Mouse (Mus musculus): ENCODE measurements around the gene Alk.

The Alk gene

DNA sequence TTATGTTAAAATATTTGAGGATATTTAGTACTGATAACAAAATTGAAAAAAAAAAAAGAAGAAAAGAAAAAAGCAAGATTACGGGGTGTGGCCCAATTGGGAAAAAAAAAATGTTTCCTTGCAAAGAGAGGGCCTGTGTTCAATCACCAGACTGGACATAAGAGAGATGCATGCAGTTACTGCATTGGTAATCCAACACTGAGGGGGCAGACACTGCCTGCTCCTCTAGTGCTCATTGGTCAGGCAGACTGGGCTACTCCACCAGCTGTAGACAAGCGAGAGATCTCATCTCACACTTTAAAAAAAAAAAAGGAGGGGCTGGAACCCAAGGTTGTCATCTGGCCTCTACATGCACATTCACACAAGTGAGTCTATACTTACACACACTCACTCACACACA lies 199.6 kb downstream of the Alk start:
- in situ Hi-C loops (cut with MboI, MseI), result no loop called here

DNA sequence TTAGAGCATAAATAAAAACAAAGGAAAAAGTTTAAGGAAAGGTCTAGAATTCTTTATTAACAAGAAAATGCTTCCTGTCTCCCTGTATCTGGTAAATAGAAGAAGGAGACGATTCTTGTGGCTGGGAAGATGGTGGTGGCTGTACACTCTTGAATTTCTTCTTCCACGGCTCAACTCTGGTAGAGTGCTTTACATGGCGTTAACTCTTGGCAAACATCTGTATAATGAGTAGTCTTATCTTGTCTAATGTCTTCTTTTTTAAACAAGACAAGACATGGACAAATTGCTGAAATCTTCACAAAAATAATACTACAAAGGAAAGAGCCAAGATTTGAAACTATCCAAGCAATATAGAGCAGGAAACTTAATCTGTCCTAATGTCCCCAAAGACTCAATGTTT lies 202.6 kb downstream of the Alk start:
- in situ Hi-C loops (cut with MboI, MseI), result no loop called here

DNA sequence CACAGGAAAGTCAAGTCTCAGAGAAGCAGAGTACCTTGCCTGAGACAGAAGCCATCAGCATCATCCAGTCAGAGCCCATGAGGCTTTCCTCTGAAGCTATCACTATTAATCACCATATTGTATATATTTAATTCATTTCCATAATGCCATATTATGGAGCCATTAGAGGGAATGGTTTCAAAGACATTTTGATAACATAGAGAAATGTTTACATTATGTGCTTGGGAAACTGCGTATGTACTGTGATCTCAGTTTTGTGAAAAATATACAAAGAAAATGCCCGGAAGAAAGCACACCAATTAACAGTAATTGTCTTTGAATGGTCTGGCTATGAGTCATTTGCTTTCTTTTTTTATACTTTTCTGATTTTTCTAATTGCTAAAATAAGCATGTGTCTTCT lies 203.1 kb downstream of the Alk start:
- in situ Hi-C loops (cut with MboI, MseI), result no loop called here

DNA sequence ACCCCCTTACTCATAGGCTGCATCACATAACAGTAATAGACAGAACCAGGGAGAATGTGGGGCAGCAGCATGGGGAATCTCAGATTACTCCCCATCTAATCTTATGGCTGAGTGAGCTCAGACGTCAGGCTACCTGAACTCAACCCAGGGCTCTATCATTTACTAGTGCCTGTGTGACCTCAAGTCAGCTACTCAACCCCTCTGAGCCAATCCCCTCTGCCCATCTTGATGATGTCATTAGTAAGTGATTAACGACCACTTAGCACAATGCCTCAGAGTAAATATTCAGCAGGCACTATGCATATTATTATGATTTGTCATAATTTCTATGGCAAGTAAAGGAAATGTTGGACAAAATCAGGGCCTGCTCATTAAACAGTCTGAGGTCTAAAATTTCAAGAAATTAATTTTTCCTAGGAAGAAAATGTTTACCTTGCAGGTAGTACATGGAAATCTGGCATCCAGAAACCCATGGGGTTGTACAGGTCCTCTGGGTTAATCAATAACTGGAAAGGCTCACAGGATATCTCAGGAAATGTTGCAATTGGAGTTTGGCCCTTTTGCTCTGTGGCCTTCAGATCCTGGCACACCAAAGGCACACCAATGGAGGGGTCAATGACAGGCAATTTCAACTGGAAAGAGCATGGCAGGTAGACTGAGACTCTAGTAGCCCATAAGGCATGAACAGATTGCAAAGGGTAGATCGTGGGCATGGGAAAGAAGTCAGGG lies 204.9 kb downstream of the Alk start:
- in situ Hi-C loops (cut with MboI, MseI), result no loop called here

DNA sequence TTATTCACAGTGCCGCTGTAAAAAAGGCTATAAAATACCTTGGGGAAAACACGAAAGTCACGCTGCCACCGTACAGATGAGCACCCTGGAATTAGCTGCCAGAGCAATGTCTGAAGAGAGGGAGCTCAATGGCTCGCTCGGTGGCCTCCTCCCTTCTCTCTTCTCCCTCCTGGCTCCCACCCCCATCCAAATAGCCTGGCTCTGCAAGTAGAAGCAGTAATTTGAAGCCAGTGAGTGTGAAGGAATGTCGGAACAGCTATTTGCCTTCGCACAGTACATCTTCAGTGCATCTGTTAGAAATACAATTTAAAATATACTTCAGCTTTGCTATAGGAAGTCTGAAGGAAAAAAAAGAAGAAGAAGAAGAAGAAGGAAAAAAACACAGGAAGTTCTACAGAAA lies 208.5 kb downstream of the Alk start:
- in situ Hi-C loops (cut with MboI, MseI), result no loop called here

DNA sequence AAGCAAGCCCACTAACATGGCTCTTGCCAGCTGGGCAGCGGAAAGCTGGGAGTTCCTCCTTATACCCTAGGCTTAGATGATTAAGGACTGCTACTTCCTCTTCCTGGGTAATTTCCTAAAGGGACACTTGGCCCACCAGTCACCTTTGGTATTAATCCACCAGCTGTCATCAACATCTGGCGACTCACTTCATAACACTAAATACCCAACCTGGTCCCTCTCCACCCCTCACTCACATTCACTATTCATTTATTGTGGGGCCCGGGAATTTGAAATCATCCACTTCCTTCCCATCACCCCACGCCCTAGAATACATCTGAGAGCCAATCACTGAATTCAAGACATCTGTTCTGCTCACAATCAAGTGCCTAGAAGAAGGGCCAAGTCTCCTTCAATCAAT lies 235.4 kb downstream of the Alk start:
- in situ Hi-C loops (cut with MboI, MseI), result no loop called here

DNA sequence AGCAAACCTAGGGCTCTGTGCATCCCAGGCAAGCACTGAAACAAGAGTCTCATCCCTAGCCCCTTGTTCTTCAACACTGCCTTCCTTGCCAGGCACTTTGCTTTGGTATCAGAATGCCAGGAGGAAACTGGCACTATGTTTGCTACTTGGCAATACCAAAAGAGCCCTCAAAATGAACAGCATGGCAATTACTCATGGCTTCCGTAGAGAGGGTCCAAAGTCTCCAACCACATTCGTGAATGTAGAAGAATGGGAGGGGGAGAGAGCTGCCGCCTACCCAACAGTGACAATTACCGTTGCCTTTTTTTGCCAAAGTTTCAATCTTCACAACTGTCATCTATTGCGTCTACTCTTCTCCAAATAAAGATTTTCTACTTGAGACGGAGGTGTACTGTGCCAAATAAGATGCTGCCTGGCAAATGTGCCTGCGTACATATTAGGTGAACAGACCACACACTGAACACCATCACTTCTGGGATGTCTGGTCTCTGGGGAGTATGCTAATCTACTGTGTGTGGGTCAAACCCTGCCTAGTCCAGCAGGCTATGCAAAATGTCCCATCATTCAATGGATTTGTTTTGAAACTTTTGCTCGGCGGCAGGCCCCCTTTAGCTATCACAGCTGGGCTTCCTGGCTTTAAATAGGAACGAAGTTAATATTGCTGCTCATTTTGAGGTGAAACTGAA lies 241.5 kb downstream of the Alk start:
- in situ Hi-C loops (cut with MboI, MseI), result no loop called here

DNA sequence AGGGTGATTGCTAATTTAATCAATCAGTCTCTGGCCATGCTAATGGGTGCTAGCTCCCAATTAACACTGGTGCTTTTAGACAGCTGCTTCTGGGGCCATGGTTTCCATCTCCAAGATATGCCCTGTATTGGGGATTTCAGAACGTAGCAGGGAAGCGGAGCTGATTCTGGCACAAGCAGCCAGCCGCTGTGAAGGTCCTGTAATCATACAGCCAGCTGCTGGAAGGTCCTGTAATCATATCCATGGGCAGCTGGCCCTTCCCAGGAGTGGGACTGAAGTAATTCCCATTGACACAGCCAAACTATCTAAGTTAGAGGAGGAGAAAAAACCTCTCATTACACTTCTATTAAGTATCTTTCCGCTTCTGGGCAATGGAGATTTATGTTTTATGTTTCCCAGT lies 242.5 kb downstream of the Alk start:
- in situ Hi-C loops (cut with MboI, MseI), result no loop called here

DNA sequence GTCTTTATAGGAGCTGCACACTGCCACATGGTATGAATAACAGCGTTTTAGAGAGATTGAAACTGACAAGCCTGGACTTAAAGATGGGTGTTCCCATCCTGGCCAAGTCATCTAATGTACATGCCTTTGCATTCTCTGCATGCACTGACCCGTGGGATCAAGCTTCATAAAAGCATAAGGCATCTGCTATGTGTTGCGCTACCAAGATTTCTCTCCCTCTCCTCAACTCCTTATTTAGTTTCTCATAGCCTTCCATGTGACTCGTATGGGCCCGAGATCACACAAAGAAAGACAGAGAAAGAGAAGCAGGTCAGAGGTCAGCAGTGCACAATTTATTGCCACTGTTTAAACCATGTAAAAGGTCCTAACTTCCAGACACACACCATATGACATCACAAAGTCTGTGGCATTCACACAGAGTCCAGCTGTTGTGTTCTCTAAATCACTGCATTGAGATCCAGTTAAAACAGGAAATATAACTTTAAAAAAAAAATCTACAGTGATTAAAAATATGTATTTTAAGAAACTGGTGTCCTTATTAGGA lies 247.6 kb downstream of the Alk start:
- in situ Hi-C loops (cut with MboI, MseI), result no loop called here

DNA sequence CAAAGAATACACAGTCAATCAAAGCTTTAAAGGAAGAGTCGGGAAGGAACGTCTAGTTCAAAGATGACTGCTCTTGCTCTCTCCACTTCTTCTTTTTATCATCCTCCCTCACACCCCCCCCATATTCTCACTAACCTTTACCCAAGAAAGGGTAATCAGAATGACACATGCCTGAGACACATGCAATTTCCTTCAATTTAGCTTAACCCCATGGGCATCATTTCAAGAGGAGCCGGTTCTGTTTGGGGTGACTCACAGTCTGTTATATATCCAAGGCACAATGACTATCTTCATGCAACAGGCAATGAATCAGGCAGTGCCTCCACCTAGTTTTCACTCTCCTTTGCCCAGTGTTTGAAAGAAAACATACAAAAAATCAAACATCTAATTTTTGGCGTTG lies 265.0 kb downstream of the Alk start:
- in situ Hi-C loops (cut with MboI, MseI), result no loop called here

DNA sequence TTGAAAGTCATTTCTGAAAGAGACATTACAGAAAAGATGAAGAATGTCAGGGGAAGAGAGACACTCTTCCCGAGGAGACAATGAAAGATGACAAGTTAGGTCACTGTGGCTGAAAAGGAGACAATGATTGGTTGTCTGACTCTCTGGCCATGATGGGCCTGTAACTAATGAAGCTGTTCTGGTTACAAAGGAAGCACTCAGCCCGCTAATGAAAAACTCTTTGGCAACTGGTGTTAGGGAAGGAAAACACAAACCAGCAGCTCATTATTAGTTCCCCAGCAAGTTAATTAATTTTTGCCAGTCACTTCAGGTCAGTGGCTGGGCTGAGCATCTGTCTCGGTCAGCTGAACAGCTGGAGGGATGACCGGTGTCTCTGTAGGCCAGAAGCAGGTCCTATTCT lies 271.5 kb downstream of the Alk start:
- in situ Hi-C loops (cut with MboI, MseI), result no loop called here

DNA sequence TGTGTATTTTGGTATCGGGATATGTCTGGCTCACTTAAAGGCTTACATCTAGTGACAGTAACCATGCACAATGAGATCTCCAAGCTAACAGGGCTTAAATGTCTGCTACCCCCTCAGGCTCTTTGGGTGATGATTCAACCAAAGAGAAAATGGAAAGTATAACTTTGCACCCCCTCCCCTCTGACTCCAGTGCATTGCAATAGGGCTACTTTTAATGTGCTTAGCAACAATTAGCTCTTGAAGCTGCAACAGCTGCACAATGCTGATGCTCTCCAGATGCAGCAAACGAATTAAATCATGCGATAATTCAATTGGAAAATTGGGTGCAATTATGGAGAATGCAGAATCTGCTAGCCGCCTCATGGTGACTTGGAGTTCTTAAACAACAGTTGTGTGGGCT lies 278.5 kb downstream of the Alk start:
- in situ Hi-C loops (cut with MboI, MseI), result loop anchor here in 1 of 2 experiments (10.0 kb wide), 1 partner anchor 1029 kb away; no protein-coding TSS in a partner anchor

DNA sequence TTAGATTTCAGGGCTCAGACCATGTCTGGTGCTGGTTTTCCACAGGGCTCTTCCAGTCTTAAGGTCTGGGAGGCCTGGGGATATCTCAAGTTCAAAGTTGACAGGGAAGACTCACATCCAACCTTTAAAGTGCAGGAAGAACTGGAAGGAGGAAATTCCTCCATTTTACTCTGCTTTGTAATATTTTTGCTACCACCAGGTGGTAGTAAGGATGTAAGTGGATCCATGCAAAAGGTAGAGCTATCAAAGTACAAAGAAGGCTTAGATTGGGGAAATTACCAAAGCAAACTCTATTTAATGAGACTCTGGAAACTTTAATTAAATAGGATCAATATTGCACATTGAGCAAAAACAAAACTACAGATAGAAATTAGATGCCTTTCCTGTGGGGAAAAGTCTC lies 284.9 kb downstream of the Alk start:
- in situ Hi-C loops (cut with MboI, MseI), result no loop called here

DNA sequence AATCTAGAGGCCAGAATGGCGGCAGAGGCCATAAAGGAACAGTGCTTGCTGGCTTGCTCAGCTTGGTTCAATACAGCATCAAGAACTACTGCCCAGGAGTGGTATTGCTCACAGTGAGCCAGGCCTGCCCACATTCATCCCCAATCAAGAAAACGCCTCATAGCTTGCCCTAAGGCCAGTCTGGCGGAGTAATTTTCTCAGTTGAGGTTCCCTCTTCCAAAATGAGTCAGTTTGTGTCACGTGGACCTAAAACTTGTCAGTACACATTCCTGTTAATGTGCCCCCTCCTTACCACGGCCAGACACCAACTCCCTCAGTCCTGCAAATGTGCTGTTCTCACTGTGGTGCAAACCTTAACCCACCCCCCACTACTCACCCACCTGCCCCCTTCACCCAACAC lies 304.8 kb downstream of the Alk start:
- in situ Hi-C loops (cut with MboI, MseI), result no loop called here

DNA sequence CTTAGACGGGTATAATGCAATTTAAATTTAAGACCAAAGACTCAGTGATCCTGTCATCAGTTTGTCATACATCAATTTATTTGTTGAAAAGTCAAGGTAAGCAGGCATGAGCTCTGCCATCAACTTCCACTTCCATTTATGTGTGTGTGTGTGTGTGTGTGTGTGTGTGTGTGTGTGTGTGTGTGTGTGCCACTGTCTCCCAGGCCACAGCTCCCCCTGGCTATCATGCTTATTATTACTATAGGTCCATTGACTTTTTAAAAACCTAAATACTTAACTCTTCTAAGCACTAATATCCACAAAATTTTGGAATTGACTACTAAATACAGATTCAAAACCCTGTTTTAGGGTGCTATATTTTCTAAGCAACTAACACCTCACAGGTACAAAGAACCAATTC lies 308.1 kb downstream of the Alk start:
- in situ Hi-C loops (cut with MboI, MseI), result no loop called here

DNA sequence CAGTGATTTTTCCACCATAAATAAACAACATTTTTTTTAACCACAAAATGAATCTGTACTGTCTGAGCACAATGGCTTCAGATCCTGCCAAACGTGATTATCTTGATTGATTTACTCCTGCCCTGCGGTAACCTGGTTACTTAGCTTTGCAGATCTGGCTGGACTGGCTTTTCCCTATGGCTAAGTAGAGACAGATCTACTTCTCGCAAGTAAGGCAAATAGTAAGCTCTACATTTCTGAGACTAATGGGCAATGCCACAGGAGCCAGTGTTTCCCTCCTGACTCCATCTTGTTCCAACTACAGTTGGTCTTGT lies 311.2 kb downstream of the Alk start:
- in situ Hi-C loops (cut with MboI, MseI), result no loop called here

DNA sequence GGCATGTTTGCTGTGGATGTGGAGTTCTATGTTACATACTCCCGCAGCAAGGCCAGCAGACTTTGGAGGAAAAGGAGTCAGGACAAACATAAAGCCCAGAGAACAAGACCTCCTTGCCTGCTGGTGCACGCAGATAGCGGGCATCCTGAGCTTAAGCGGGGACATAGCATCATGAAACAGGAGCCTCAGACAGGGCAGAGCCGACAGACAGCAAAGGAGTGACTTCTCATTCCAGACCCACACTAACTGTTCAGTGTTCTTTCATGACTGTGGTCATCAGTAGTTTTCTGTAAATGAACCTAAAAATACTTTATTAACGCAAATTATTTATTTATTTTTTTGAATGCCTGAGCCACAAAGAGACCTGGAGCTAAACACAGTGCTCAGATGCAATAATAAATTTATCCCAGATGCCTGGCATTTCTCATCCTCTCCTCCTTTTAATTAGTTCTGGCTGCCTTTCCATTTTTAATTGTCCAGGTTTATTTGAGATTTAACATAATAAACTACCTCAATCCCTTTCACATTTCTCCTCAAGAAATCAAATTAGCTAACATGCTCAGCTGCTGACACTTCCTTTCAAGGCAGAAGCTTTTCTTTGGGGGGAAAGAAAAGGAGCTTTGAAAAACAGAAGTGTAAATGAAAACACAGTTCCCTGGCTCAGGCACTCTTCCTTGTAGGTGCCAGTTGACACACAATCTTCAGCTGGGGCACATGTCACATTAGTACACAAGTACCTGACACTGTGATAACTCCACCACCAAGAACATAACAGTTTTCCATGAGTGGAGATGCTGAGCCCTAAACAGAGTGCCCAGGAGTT lies 311.8 kb downstream of the Alk start:
- in situ Hi-C loops (cut with MboI, MseI), result no loop called here

DNA sequence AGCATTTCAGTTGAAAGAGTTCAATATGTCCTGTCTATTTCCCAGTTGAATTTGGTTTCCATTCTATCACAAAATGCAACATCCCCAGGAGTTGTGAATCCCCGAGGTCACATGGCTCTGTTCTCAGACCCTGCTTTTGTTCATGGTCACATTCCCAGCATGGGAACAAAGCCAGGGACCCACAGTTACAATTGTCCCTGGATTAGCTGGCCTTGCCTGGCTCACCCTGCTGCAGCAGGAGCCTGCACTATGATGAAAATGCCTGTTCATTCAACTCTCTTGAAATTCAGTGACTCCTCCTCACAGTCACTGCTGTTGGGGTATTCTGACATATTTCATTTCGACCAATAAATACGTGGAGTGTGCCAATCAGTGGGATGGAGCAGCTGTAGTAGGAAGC lies 318.5 kb downstream of the Alk start:
- in situ Hi-C loops (cut with MboI, MseI), result no loop called here

DNA sequence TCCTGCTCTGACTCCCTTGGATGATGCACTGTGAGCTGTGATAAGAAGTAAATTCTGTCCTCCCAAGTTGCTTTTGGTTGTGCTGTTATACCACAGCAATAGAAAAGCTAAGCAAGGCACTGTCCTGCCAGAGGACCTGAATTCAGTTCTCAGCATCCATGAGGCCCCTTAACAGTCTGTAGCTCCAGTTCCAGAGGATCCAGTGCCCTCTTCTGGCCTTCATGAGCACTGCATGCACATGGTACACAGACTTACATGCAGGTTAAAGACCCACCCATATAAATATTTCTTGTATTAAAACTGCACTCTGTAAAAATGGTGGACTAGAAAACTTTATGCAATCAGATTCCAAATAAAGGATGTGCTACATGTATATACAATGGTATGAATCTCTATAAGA lies 326.1 kb downstream of the Alk start:
- in situ Hi-C loops (cut with MboI, MseI), result no loop called here

DNA sequence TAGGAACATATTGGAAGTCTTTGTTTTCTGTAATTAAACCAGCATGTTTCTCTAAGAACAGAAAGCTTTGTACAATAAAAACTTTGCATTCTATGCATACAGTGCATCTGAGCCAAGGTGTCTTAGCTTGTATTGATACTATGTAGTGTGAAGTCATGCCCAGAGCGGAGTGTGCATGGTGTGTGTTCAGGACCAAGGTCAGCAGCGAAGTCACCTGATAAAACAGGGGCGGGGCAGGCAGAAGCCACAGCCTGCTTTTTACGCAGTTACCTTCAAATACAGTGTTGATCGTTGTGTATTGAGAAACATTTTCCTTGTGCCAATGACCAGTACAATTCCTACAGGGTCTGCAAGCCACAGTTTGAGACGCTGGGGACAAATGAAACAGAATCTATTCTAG lies 327.6 kb downstream of the Alk start:
- in situ Hi-C loops (cut with MboI, MseI), result no loop called here

DNA sequence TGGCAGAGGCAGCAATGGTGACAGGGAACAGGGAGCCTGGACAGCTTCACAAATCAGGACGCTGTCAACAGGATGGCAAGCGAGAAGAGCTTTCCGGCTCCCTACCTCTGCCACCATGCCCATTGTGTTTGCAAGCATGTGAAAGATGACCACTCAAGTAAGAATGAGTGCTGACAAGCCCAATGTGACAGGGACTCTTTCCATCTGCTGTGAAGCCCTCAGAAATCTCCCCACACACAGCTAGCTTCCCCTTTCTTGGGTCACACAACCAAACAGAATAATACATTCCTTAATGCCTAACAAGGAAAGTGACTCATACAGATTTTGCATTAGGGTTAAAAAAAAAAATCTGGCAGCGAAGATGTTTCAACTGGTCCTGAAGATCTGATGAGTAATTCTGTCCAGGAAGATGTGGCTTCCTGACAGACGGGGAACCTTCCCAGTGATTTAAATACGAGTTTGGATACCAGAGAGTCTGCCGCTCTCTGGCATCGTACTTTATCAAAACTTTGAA lies 329.0 kb downstream of the Alk start:
- in situ Hi-C loops (cut with MboI, MseI), result no loop called here

DNA sequence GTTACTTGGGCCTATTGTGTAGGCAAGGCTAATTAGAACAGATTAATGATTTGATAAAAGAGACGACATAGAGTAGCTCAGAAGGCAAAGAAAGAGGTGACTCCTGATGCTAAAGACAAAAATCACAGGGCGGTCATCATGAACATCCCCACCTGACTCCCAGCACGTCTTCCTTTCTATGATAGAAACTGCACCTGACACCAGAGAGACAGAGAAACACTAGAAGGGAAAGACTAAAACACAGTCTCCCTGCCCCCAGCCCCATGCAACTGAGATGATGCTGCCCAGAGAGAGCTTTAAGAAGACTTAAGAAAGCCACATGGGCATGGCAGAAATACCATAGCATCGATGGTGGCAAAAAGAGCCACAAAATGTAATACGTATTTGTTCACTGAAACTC lies 330.2 kb downstream of the Alk start:
- in situ Hi-C loops (cut with MboI, MseI), result no loop called here

Data from T-helper 17 cell (primary cell).